Mouse (Mus musculus): ENCODE data around the gene Cma2.

- TF ChIP-seq CTCF (IDR thresholded peaks at IDR 0.05; ENCODE audit: low read depth, low read length) (no peak), EP300 (IDR thresholded peaks at IDR 0.05; ENCODE audit: insufficient read depth, low read depth, low read length) (no peak)
Measured at GRCm38 (mm10) chr14:55926847-55927246, 23.9 kb upstream of the Cma2 start.
